Mouse (Mus musculus) heart, postnatal 14 days (tissue): ENCODE measurements around the gene Gm49721. TPM values are rescaled to one million over a fixed set of nuclear protein-coding genes. Genes with fewer than 3 reads are reported as not detected.
A peak's percentile ranks its signal among the peaks of the same experiment; 100 is the strongest.
"Not testable (repeated sequence)": the region's sequence is repeated elsewhere in the genome, so short reads cannot be mapped to it uniquely, and the experiment has no call there.

Experiments
- DNase-seq, 2 experiments: peaks; one replicate each; pipeline ENCODE4 v3.0.0; 2021 to 2022
- intact Hi-C: fragments of 180-260 bp; cut with DNase I; formaldehyde crosslinking; loops from one replicate; pipeline ENCODE4 v1.15.1; 2025
- long read RNA-seq, 2 experiments: library from polyadenylated mRNA; stranded (forward); transcript quantifications; one replicate each; pipeline ENCODE4 v2.0.0; 2021
- total RNA-seq, 2 experiments: library from RNA; stranded (reverse); gene quantifications; 2 replicates each; pipeline ENCODE4 v1.2.3; 2021

Gm49721 gene
- total RNA-seq = not detected
- long read RNA-seq, experiment 1, partial matches to known transcripts = 0 of 4 reads
- long read RNA-seq, experiment 1, other reads (novel, unspliced or antisense) = 4 of 4 reads
- long read RNA-seq, experiment 2, partial matches to known transcripts = 0 of 5 reads
- long read RNA-seq, experiment 2, other reads (novel, unspliced or antisense) = 5 of 5 reads

DNA sequence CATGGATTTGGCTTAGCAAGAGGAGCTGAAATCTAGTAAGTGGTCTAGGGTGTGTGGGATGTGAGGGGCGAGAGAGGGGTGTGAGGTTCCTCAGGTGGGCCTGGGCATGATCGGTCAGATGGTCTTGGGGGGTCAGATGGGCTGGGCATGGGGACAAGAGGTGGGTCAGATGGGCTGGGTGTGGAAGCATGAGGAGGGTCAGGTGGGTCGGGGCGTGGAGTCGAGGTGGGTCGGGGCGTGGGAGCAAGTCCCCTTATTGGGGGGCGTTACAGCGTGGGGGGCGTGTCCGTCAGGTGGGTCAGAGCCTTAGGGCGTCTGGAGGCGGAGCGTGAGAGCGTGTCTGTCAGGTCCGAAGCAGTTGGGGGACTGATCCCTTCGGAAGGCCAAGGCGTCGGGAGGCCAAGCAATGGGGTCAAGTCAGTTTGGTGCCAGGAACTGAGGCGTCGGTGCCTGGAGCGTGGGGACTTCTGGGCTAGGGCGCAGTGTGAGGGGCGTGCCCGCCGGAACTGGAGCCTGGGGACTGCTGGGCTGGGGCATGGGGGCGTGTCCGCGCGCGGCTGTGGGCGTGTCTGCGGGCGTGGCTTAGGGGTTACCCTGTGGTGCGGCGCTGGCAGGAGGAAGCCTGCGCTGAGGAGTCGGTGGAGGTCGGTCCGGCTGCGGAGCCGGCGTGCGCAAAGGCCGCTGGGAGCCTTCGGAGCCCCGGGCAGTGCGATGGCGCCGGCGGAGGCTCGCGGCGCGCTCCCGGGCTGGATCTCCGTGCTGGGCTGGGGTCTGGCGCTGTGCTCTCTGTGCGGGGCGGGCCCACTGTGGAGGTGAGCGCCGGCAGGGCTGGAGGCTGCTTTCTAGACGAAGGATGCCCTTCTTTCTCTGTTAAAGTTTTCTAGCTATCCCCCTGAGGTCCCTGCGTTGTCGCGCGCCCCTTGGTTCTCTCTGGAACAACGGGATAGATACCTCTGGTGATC lies at the start of gene Gm49721:
TSS of gene Gm49721 (plus strand) at position 618 of the 962 bp plus-strand sequence.
- intact Hi-C loops = not testable (repeated sequence)

DNA sequence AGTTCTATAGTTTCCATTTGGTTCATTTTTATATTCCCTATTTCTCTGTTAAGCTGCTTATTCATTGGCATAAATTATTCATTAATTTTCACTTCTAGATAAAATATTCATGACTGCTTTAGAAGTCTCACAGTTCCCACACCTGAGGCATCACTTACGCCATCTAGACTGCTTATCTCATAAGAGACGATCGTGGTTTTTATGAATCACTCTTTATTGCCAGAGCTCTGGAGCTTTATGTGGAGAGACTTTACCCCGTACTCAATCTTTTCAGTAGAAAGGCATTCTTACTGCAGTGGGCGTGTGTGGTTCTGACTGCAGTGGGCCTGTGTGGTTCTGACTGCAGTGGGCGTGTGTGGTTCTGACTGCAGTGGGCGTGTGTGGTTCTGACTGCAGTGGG lies 47.1 kb upstream of the Gm49721 start:
- DNase-seq, intact Hi-C loops: not testable (repeated sequence)

More for the DNA sequence above, at the start of gene Gm49721:
- DNase-seq = peak; percentile 70 to 75

DNA sequence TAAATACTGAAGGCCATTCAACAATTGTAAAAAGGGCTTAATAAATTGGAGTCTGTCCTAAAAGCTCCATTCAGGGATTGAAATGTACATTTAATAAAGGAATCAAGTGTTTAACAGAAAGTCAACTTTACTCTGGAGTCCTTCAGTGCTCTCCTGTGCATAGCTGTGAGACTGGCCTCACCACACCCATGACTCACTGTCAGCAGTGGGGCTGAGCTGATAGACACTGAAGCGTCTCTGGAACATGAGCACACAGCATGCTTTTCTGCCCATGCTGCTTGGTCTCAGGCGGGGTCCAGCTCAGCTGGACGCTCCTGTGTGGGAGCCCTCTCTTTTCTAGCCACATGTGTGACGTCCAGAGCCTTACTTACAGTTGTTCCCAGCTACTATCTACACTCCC lies 36.1 kb upstream of the Gm49721 start:
- intact Hi-C loops, DNase-seq: not testable (repeated sequence)

DNA sequence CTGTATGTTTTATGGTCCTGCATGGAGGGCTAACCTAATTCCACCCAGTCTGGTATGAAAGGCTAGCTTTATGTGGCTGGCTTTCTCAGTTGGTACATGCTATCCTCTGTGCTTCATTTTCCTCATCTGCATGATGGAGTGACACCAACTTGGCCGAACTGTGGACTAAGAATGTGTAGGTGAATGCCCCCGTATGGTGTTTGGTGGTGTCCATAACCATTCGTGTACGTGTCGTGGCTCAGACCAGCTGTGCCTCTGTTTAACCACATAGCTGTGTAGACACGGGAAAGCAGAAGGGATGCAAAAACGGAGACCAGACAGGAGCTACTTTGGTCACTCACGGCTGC lies 31.1 kb upstream of the Gm49721 start:
- intact Hi-C loops, DNase-seq: not testable (repeated sequence)

DNA sequence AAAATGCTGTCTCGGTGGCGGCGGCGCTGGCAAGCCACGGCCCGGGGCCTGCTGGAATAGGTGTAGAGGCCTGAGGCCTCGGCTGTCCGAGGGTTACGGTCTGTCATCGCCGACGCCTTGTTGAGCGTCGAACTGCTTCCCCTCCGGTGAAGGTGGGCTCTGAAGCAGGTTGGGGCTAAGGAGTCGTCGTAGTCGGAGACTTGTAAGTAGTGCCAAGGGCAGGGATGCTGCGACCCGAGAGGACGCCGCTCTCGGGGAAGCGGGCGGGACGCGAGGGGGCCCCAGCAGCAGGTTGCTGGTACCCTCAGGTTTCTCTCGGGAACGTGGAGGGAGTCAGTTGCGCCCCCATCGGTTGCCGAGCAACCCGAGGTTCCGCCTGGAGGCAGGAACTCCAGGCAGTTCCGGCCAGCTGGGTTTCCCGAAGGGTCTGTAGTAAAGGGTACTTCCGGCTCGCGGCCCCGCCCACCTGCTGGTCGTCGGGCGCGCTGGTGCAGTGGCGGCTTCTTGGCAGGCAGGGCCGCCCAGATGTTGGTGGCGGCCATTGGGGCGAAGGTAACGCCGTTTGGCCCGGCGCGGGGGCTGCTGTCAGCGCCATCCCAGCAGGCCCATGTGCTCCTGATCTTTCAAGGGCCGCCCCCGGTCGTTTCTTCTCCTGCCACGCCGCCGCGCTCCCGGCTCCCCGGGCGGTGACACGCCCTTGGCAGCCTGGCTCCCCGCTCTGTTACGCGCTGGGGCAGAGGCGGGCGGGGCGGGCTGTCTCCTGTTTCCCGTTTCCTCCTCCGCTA lies 30.5 kb upstream of the Gm49721 start, which contains the start of gene Rsph3b:
TSS of gene Rsph3b (minus strand) at position 699 of the 785 bp plus-strand sequence.
- peak; percentile 78 to 83 for DNase-seq
- intact Hi-C loops = not testable (repeated sequence)

DNA sequence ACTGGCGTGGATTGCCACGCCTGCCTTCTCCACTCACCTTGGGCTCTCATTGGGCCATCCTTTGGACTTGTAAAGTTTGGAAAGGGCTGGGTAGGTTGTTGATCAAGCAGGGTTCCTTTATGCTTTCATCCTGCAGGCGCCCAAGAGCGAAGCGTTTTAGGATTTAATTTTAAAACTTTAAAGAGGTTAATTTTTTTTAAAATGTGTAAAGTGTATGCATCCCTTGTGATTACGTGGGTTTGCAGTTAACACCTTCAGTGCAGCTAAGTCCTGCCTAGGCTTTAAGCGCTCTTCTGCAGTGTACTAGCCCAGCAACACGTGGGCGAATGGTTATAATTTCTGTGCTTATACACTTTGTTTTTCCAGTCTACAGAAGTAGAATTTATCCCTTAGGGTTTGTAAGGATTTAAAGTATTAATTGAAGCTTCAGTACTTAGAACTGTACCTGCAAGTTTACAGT lies 29.9 kb upstream of the Gm49721 start:
- DNase-seq, intact Hi-C loops: not testable (repeated sequence)

DNA sequence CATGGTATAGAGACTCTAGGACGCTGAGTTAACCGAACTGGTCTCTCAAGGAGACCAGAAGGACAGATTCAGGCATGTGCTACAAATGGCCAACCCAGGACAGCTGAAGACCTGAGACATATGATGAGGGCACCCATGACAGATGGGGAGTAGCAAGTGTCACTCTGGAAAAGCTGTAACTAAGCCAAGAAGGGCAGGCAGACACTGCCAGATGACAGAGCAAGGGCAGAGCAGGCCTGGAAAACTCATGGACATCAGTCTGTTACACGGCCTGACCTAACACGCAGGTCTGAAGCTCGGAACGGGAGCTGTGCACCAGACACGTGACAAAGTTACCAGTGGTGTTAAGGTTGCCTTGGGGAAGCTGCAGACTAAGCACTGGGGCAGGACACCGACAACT lies 19.8 kb upstream of the Gm49721 start:
- DNase-seq = not testable (repeated sequence)

DNA sequence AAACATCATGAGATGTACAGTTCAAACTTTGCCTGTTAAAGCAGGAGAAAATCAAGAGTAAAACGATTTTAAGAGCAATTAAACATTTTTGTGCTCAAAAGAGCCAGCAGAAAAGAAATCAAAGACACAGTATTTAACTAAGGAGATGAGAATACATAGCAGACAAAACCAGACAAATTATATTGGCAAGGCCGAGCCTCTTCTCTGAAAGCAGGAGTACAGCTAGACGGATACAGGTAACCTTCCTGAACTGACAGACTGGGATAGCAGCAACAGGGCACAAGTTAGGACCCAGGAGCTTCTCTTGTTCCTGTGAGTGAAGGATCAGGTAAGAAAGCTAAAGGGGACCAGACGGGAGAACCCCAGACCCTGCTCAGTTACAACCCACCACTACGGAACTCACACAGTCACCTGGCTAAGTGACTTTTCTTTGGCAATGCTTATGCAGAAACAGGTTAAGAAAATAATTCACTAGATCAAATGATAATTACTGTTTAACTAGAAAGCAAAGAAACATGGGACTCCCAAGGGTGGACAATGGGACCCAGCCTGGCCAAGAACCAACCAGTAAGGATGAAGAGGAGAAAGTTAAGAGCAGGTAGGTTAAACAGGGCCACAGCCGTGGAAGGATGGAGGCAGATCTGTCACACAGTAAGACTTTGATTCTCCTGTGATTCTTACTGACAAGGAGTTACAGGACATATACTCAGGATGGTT lies 19.0 kb upstream of the Gm49721 start:
- intact Hi-C loops, DNase-seq: not testable (repeated sequence)

More for the DNA sequence above, 19.8 kb upstream of the Gm49721 start:
- intact Hi-C loops = not testable (repeated sequence)

DNA sequence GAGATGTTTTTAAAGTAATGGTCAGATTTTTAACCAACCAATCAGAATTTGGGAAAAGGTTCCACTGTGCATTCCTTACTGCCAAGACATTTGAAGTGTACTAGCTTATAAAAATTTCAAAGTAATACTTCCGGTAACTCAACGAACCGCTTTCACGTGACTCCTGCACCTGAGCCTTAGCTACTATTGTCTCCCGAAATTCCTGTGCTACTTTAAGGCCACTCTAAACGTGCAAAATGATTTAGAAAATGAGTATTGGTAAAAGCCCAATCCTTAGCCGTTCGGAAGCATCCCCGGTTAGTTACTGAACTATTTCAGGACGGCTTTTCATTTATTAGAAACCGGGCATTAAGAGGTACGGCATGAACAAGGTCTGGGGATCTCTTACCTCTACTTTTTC lies 18.4 kb upstream of the Gm49721 start:
- intact Hi-C loops = not testable (repeated sequence)

DNA sequence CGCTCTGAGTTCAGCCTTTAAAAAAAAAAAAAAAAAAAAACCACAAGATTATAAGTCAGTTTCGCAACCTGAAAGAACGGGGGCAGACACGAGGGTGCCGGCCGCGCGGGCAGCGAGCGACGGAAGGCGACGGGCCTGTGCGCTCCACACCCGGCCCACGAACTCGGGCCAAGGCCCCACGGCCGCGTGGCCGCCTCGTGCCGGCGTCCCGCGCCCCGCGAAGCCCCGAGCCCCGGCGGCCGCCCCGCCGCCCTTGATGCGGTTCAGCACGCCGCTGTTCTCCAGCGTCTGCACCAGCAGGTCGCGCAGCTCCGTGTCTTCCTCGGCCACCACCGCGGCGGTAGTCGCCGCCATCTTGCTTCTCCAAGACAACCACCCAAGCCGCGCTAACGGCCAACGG lies 17.9 kb upstream of the Gm49721 start, which contains the start of gene Tagap1:
TSS of gene Tagap1 (minus strand) at position 381 of the 400 bp plus-strand sequence.
- intact Hi-C loops = not testable (repeated sequence)
- DNase-seq = peak in 1 of 2 experiments; percentile 56

More for the DNA sequence above, 18.4 kb upstream of the Gm49721 start:
- DNase-seq = not testable (repeated sequence)

DNA sequence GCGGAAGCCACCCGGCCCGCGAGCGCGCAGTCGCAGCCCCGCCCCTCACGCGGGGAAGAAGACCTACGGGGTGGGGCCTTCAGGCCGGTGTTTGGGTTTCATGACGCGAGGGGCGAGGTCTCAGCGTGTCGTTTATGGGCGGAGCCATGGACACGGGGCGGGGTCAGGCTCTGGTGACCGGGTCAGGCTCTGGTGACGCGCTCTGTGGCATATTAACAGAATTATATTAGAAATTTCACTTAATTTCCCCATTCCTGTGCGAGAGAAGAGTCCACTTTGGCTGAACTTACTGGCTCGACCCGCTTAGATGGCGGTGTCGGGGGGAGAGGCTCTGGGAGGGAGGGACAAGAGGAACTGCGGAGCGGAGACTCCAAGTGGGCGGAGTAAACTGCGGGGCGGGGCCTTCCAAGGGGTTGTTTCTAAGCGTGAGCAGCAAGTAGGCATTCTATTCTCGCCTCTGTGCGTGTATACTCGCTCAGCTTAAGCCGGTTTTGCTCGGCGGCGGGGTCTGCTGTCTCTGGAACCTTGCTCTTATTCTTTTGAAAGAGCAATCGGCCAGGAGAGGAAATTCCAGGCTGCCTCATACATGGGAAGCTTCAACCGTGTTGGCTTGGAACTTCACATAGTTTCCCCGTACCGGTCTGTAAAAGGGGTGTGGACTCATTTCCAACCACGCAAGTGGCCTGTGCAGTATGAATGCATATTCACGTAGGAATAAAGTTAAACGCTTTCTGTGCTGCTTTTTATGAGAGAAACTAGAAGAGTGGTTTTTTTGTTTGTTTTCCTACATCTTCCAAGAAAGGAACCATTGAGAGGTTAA lies 17.3 kb upstream of the Gm49721 start:
- intact Hi-C loops = not testable (repeated sequence)
- peak in 1 of 2 experiments; percentile 23 for DNase-seq

DNA sequence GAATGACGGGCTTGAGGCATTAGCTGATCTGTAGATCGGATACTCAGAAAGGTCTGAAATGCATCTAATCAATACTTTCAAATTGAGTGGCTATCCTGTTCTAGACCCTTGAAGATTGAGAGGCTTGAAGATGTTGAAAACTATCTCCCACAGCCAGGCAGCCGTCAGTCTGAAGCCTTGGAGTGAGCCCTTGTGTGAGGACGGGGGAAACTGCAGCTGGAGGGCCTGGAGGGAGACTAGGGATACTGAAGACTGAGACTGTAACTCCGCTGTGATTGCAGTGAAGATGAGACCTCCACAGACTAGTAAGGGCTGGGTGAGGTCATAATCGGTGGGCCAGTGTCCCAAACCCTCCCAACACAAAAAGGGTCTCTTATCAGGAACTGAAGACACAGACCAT lies 16.4 kb upstream of the Gm49721 start:
- DNase-seq, intact Hi-C loops: not testable (repeated sequence)

DNA sequence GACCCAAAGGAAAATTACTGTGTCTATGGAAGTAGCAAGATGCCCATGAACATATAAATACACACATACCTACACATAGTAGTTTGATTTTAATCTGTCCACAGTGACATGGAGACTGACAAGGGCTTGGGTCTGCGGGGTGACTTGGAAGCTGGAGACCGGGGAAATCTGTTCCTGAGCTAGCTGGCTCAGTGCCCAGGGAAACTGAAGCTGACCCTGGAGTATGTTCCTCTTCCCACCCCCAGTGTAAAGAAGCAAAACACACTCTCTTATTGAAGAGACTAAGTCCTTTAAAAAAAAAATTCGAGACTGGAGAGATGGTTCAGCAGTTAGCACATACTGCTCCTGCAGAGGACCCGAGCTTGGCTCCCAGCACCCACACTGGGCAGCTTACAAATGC lies 15.8 kb upstream of the Gm49721 start:
- DNase-seq, intact Hi-C loops: not testable (repeated sequence)

DNA sequence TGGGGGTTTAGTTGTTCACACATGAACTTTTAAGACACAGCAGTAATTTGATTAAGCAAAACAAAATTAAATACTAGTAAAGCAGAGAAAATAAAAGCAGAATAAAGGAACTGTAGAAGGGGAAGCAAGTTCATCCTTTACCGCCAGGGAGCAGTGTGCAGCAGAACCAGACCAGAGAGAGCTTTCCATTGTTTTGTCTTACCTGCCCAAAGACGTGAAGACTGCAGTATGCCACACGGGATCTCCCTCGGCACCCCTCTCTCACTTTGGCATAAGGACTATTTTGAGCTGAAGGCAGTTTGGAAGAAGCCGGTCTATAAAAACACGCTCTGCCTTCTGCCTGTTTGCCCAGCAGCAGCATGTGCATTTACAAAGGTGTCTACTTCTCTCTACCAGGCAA lies 13.3 kb upstream of the Gm49721 start:
- DNase-seq, intact Hi-C loops: not testable (repeated sequence)

DNA sequence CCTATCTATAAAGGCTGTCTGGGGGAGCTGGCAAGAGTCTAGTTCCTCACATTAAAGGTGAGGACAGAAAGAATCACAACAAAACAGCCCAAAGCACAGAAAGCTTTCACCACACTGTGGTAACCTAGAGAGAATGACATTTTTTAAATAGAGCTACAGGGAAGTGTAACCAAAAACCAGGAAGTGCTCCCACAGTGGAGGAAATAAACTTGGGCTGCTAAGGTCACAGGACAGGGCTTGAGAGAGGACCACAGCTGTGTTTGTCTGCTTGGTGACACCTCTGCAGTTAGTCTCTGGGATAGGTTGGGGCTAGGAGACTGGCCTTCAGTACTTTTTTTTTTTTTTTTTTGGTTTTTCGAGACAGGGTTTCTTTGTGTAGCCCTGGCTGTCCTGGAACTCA lies 11.0 kb upstream of the Gm49721 start:
- DNase-seq, intact Hi-C loops: not testable (repeated sequence)

DNA sequence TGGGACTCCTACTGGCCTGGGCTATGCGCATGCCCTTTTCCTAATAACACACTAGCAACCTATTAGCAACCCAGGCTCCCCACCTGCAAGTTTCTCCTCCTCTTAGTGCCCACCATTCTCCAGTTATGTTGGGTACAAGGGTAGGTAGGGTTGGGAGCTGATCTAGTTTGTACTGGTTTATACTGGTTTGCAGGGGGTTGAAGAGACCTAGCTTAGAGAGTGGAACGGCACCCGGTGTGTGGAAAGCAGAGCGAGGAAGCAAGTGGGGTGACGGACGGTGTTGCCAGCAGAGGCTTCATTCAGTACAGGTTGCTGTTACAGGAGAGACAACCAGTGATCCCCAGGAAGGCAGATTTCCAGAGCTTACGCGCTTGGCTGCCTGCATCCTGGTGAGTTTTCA lies 8.4 kb upstream of the Gm49721 start, which contains the start of gene Rnaset2b:
TSS of gene Rnaset2b (plus strand) at position 301 of the 400 bp plus-strand sequence.
- DNase-seq, intact Hi-C loops: not testable (repeated sequence)

DNA sequence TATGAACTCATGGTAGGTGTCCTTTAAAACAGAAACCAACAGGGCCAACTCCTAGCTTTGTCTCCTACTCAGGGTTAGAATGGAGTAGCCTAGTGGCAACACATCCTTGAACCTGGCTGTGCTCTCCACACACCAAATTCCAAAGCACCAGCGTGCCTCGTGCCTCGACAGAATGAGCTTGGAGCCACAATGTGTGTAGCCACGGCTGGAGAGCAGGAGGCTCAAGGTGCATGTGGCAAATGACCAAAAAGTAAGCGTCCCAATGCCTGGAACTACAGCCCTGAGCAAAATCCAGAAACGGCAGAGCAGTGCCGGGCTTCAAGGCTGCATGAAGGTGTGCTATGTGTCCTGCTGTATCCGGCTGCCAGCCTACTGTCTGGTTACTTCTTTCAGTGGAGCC lies 7.5 kb upstream of the Gm49721 start:
- intact Hi-C loops, DNase-seq: not testable (repeated sequence)

DNA sequence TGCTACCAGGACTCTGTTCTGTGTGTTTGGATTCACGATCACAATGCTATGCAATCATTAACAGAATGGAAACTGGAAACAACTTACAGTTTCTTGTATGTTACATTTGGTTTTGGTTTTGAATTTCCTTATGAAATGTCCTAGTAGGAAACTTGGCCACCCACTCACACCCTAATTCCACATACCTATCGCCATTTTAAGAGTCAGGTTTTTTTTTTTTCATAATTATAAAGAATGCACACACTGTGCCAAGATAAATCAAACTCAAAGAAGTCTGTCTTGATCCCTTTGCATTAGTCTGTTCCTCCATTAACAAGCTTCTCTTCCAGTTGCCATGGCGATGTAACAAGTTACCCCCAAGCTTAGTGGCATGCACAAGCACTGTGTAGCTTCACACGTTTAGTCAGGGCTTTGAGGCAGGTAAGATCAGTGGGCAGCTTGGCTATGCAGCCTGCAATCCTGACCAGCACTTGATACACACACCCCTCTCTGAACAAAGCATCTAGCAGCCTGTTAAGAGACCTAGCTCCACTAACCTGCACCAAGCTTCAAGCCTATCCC lies 5.8 kb upstream of the Gm49721 start:
- intact Hi-C loops = not testable (repeated sequence)

More for the DNA sequence above, 5.8 kb upstream of the Gm49721 start:
- DNase-seq = not testable (repeated sequence)
